Mouse (Mus musculus): ENCODE results near the gene Tnfaip8l1. TPM values are rescaled to one million over a fixed set of nuclear protein-coding genes. Genes with fewer than 3 reads are reported as not detected.

Gene Tnfaip8l1
- polyA plus RNA-seq, 1 experiment = 1.7 TPM

- Histone ChIP-seq H3K27ac (ENCODE audit: control insufficient read depth, insufficient read depth, low read depth, low read length, poor library complexity) (no peak overlapping the region), H3K4me1 (ENCODE audit: control insufficient read depth, insufficient read depth, low read length) (no peaks in the 10 kb centered on the region), H3K4me3 (replicated peaks; ENCODE audit: control insufficient read depth, low read depth, low read length) (no peak overlapping the region)
- TF ChIP-seq POLR2A (IDR thresholded peaks at IDR 0.05; ENCODE audit: borderline replicate concordance, control insufficient read depth, low read depth, low read length) (no peak), CTCF (IDR thresholded peaks at IDR 0.05; ENCODE audit: control insufficient read depth, insufficient read depth, low read length) (no peak)
- WGBS = 76% methylated on average over 10 of the region's 10 CpGs
Measured at GRCm38 (mm10) chr17:56173401-56174046, 11.2 kb downstream of the Tnfaip8l1 start.

GRCm38 (mm10) chr17:56175416-56175815, 13.1 kb downstream of the Tnfaip8l1 start:
- no peak for TF ChIP-seq CTCF (IDR thresholded peaks at IDR 0.05; ENCODE audit: control insufficient read depth, insufficient read depth, low read length)
- no peak for TF ChIP-seq POLR2A (IDR thresholded peaks at IDR 0.05; ENCODE audit: borderline replicate concordance, control insufficient read depth, low read depth, low read length)
- Histone ChIP-seq H3K4me3 (replicated peaks; ENCODE audit: control insufficient read depth, low read depth, low read length) (no peak overlapping the region), H3K4me1 (ENCODE audit: control insufficient read depth, insufficient read depth, low read length) (no peaks in the 10 kb centered on the region), H3K27ac (ENCODE audit: control insufficient read depth, insufficient read depth, low read depth, low read length, poor library complexity) (no peak overlapping the region)
- 89% methylated on average over 3 of the region's 3 CpGs for WGBS

- no peak for TF ChIP-seq CTCF (IDR thresholded peaks at IDR 0.05; ENCODE audit: control insufficient read depth, insufficient read depth, low read length)
- no peak for TF ChIP-seq POLR2A (IDR thresholded peaks at IDR 0.05; ENCODE audit: borderline replicate concordance, control insufficient read depth, low read depth, low read length)
- Histone ChIP-seq H3K4me3 (replicated peaks; ENCODE audit: control insufficient read depth, low read depth, low read length) (peak overlapping the region; percentile 85), H3K27ac (ENCODE audit: control insufficient read depth, insufficient read depth, low read depth, low read length, poor library complexity) (peak overlapping the region; percentile 49), H3K4me1 (ENCODE audit: control insufficient read depth, insufficient read depth, low read length) (no peaks in the 10 kb centered on the region; the same call in 1 of the 2 replicates)
- 2% methylated on average over 14 of the region's 14 CpGs for WGBS
Measured at GRCm38 (mm10) chr17:56182975-56183657, 20.8 kb downstream of the Tnfaip8l1 start.

GRCm38 (mm10) chr17:56183658-56184103, 21.4 kb downstream of the Tnfaip8l1 start, which contains the start of gene Mydgf:
TSS of gene Mydgf (minus strand) at chr17:56183920.
- TF ChIP-seq POLR2A (IDR thresholded peaks at IDR 0.05; ENCODE audit: borderline replicate concordance, control insufficient read depth, low read depth, low read length) (peak; percentile 63; the same call in 1 of the 2 replicates), CTCF (IDR thresholded peaks at IDR 0.05; ENCODE audit: control insufficient read depth, insufficient read depth, low read length) (no peak)
- WGBS = under 1% methylated on average over 47 of the region's 47 CpGs

GRCm38 (mm10) chr17:56185281-56186141, 23.2 kb downstream of the Tnfaip8l1 start:
- Histone ChIP-seq H3K4me1 (ENCODE audit: control insufficient read depth, insufficient read depth, low read length) (no peaks in the 10 kb centered on the region; the same call in 1 of the 2 replicates), H3K27ac (ENCODE audit: control insufficient read depth, insufficient read depth, low read depth, low read length, poor library complexity) (no peak overlapping the region), H3K4me3 (replicated peaks; ENCODE audit: control insufficient read depth, low read depth, low read length) (no peak overlapping the region)
- TF ChIP-seq CTCF (IDR thresholded peaks at IDR 0.05; ENCODE audit: control insufficient read depth, insufficient read depth, low read length) (no peak), POLR2A (IDR thresholded peaks at IDR 0.05; ENCODE audit: borderline replicate concordance, control insufficient read depth, low read depth, low read length) (no peak)
- 80% methylated on average over 11 of the region's 11 CpGs for WGBS

More at GRCm38 (mm10) chr17:56183658-56184103, 21.4 kb downstream of the Tnfaip8l1 start, which contains the start of gene Mydgf:
- no peaks in the 10 kb centered on the region; the same call in 1 of the 2 replicates for H3K4me1 ChIP-seq (ENCODE audit: control insufficient read depth, insufficient read depth, low read length)
- peak within 1 kb of the TSS; percentile 85 for H3K4me3 ChIP-seq (replicated peaks; ENCODE audit: control insufficient read depth, low read depth, low read length)
- H3K27ac ChIP-seq (ENCODE audit: control insufficient read depth, insufficient read depth, low read depth, low read length, poor library complexity) = peak within 1 kb of the TSS; percentile 49

- Histone ChIP-seq H3K27ac (ENCODE audit: control insufficient read depth, insufficient read depth, low read depth, low read length, poor library complexity) (no peak overlapping the region), H3K4me3 (replicated peaks; ENCODE audit: control insufficient read depth, low read depth, low read length) (no peak overlapping the region), H3K4me1 (ENCODE audit: control insufficient read depth, insufficient read depth, low read length) (no peaks in the 10 kb centered on the region)
- WGBS = 85% methylated on average over 6 of the region's 6 CpGs
- TF ChIP-seq POLR2A (IDR thresholded peaks at IDR 0.05; ENCODE audit: borderline replicate concordance, control insufficient read depth, low read depth, low read length) = no peak
- TF ChIP-seq CTCF (IDR thresholded peaks at IDR 0.05; ENCODE audit: control insufficient read depth, insufficient read depth, low read length) = no peak
Measured at GRCm38 (mm10) chr17:56191266-56191665, 29.0 kb downstream of the Tnfaip8l1 start.

- Histone ChIP-seq H3K4me3 (replicated peaks; ENCODE audit: control insufficient read depth, low read depth, low read length) (no peak overlapping the region), H3K4me1 (ENCODE audit: control insufficient read depth, insufficient read depth, low read length) (no peaks in the 10 kb centered on the region), H3K27ac (ENCODE audit: control insufficient read depth, insufficient read depth, low read depth, low read length, poor library complexity) (no peak overlapping the region)
- 83% methylated on average over 12 of the region's 12 CpGs for WGBS
- TF ChIP-seq POLR2A (IDR thresholded peaks at IDR 0.05; ENCODE audit: borderline replicate concordance, control insufficient read depth, low read depth, low read length) (no peak), CTCF (IDR thresholded peaks at IDR 0.05; ENCODE audit: control insufficient read depth, insufficient read depth, low read length) (no peak)
Measured at GRCm38 (mm10) chr17:56194357-56194756, 32.1 kb downstream of the Tnfaip8l1 start.
